Mouse (Mus musculus) CH12.LX (cell line): ENCODE data around the gene Ntsr1. TPM values are rescaled to one million over a fixed set of nuclear protein-coding genes. Genes with fewer than 3 reads are reported as not detected.

ENCODE experiments used
- DNase-seq: peaks from one replicate; pipeline ENCODE4 v3.0.0-alpha.2; 2013; ENCODE audit errors: extremely low read depth
- H3K27ac ChIP-seq: 2 replicates; pipeline ENCODE4 v1.5.1; 2012; ENCODE audit warnings: low read depth, mild to moderate bottlenecking, control low read depth, moderate library complexity; ENCODE audit not compliant: insufficient read depth
- H3K27me3 ChIP-seq: replicated peaks from 2 replicates; pipeline ENCODE3; 2012; ENCODE audit warnings: inconsistent platforms
- H3K36me3 ChIP-seq, 2 experiments: replicated peaks in 1 of 2; 2 replicates each; pipeline versions ENCODE3 to v1.6.1; 2012; ENCODE audit warnings: inconsistent platforms in 1 of 2, low read length in 1 of 2, mild to moderate bottlenecking in 1 of 2, mixed read lengths in 1 of 2, moderate library complexity in 1 of 2; ENCODE audit not compliant: control insufficient read depth in 1 of 2, insufficient read depth in 1 of 2
- H3K4me1 ChIP-seq, 2 experiments: 2 replicates each; pipeline ENCODE4 v1.6.1; 2012; ENCODE audit warnings: inconsistent platforms in 1 of 2, moderate library complexity in 1 of 2; ENCODE audit not compliant: insufficient read depth in 2 of 2, control insufficient read depth in 1 of 2
- H3K4me2 ChIP-seq: 2 replicates; pipeline ENCODE4 v1.6.1; 2012; ENCODE audit warnings: low read depth, mild to moderate bottlenecking, control low read depth; ENCODE audit not compliant: poor library complexity, insufficient read depth, severe bottlenecking
- H3K4me3 ChIP-seq, 3 experiments: fragments of 150-350 bp in 1 of 3; sonication (generic) in 1 of 3; replicated peaks in 1 of 3; 2 replicates each; pipeline versions ENCODE3 to v1.5.1; 2011 to 2012; ENCODE audit warnings: low read depth in 2 of 3, low read length in 2 of 3, mild to moderate bottlenecking in 2 of 3, moderate library complexity in 2 of 3, control low read depth in 1 of 3, improper control_type of control experiment in 1 of 3, inconsistent platforms in 1 of 3, mixed read lengths in 1 of 3; ENCODE audit not compliant: poor library complexity in 1 of 3
- H3K79me2 ChIP-seq: replicated peaks from 2 replicates; pipeline ENCODE4 v1.6.1; 2012; ENCODE audit warnings: mild to moderate bottlenecking, moderate library complexity; ENCODE audit not compliant: control insufficient read depth, poor library complexity, insufficient read depth, severe bottlenecking; ENCODE audit errors: extremely low read depth
- H3K9ac ChIP-seq: 2 replicates; pipeline ENCODE4 v1.6.1; 2012; ENCODE audit warnings: low read depth, mild to moderate bottlenecking, control low read depth, moderate library complexity; ENCODE audit not compliant: insufficient read depth
- H3K9me3 ChIP-seq: replicated peaks from 2 replicates; pipeline ENCODE3; 2012; ENCODE audit warnings: low read length, inconsistent platforms, mixed read lengths
- BHLHE40 ChIP-seq: IDR thresholded peaks from 2 replicates; pipeline ENCODE4 v1.6.1; 2011; ENCODE audit warnings: mild to moderate bottlenecking, low read depth, low read length, improper control_type of control experiment
- EP300 ChIP-seq: IDR thresholded peaks from 2 replicates; pipeline ENCODE4 v1.6.1; 2011; ENCODE audit warnings: low read length, improper control_type of control experiment
- ETS1 ChIP-seq: conservative IDR thresholded peaks from 2 replicates; pipeline ENCODE4 v1.6.1; 2012; ENCODE audit warnings: low read depth, mild to moderate bottlenecking, inconsistent platforms, low read length, improper control_type of control experiment, moderate library complexity
- HCFC1 ChIP-seq: IDR thresholded peaks from 2 replicates; pipeline ENCODE4 v1.6.1; 2012; ENCODE audit warnings: low read depth, mild to moderate bottlenecking, inconsistent platforms, low read length, improper control_type of control experiment
- JUN ChIP-seq: IDR thresholded peaks from 2 replicates; pipeline ENCODE4 v1.6.1; 2011; ENCODE audit warnings: low read depth, mild to moderate bottlenecking, low read length, improper control_type of control experiment, moderate library complexity; ENCODE audit not compliant: insufficient read depth
- JUND ChIP-seq: conservative IDR thresholded peaks from 2 replicates; pipeline ENCODE4 v1.6.1; 2011; ENCODE audit warnings: low read depth, low read length, improper control_type of control experiment
- MAFK ChIP-seq: IDR thresholded peaks from 2 replicates; pipeline ENCODE4 v1.6.1; 2011; ENCODE audit warnings: low read length, improper control_type of control experiment; ENCODE audit not compliant: insufficient replicate concordance
- MAX ChIP-seq: IDR thresholded peaks from 2 replicates; pipeline ENCODE4 v1.6.1; 2011; ENCODE audit warnings: low read length, improper control_type of control experiment
- MEF2A ChIP-seq: IDR thresholded peaks from 2 replicates; pipeline ENCODE4 v1.6.1; 2014; ENCODE audit warnings: low read depth, mild to moderate bottlenecking, inconsistent platforms, low read length, improper control_type of control experiment, borderline replicate concordance
- MXI1 ChIP-seq: IDR thresholded peaks from 2 replicates; pipeline ENCODE4 v1.6.1; 2011; ENCODE audit warnings: mild to moderate bottlenecking, low read depth, low read length, improper control_type of control experiment
- MYC ChIP-seq: IDR thresholded peaks from 2 replicates; pipeline ENCODE4 v1.6.1; 2011; ENCODE audit warnings: low read depth, mild to moderate bottlenecking, improper control_type of control experiment, low read length
- NELFE ChIP-seq: IDR thresholded peaks from 2 replicates; pipeline ENCODE4 v1.6.1; 2011; ENCODE audit warnings: low read depth, low read length, improper control_type of control experiment
- PAX5 ChIP-seq: IDR thresholded peaks from 2 replicates; pipeline ENCODE4 v1.6.1; 2012; ENCODE audit warnings: low read length, inconsistent platforms, mixed read lengths
- POLR2A ChIP-seq: IDR thresholded peaks from 2 replicates; pipeline ENCODE4 v1.6.1; 2011; ENCODE audit warnings: low read depth, mild to moderate bottlenecking, improper control_type of control experiment, low read length
- POLR2AphosphoS2 ChIP-seq: IDR thresholded peaks from 2 replicates; pipeline ENCODE4 v1.6.1; 2011; ENCODE audit warnings: low read depth, low read length, improper control_type of control experiment
- RAD21 ChIP-seq: IDR thresholded peaks from 2 replicates; pipeline ENCODE4 v1.6.1; 2011; ENCODE audit warnings: low read depth, mild to moderate bottlenecking, low read length, improper control_type of control experiment, moderate library complexity
- RCOR1 ChIP-seq: conservative IDR thresholded peaks from 2 replicates; pipeline ENCODE4 v1.6.1; 2012; ENCODE audit warnings: low read depth, mild to moderate bottlenecking, inconsistent platforms, low read length, improper control_type of control experiment
- SIN3A ChIP-seq: IDR thresholded peaks from 2 replicates; pipeline ENCODE4 v1.6.1; 2012; ENCODE audit warnings: low read length, improper control_type of control experiment, inconsistent platforms
- SMC3 ChIP-seq: IDR thresholded peaks from 2 replicates; pipeline ENCODE4 v1.6.1; 2011; ENCODE audit warnings: low read depth, low read length, improper control_type of control experiment
- TBP ChIP-seq: conservative IDR thresholded peaks from 2 replicates; pipeline ENCODE4 v1.6.1; 2011; ENCODE audit warnings: low read depth, low read length, improper control_type of control experiment
- UBTF ChIP-seq: IDR thresholded peaks from 2 replicates; pipeline ENCODE4 v1.6.1; 2012; ENCODE audit warnings: low read depth, mild to moderate bottlenecking, inconsistent platforms, low read length, improper control_type of control experiment, moderate library complexity
- USF1 ChIP-seq: IDR thresholded peaks from 2 replicates; pipeline ENCODE4 v1.6.1; 2014; ENCODE audit warnings: low read depth, mild to moderate bottlenecking, inconsistent platforms, low read length, improper control_type of control experiment
- ZC3H11A ChIP-seq: IDR thresholded peaks from 2 replicates; pipeline ENCODE4 v1.6.1; 2012; ENCODE audit warnings: low read depth, mild to moderate bottlenecking, inconsistent platforms, low read length, improper control_type of control experiment
- ZKSCAN1 ChIP-seq: IDR thresholded peaks from 2 replicates; pipeline ENCODE4 v1.6.1; 2012; ENCODE audit warnings: low read depth, inconsistent platforms, low read length, improper control_type of control experiment, borderline replicate concordance
- ZMIZ1 ChIP-seq: IDR thresholded peaks from 2 replicates; pipeline ENCODE4 v1.6.1; 2012; ENCODE audit warnings: low read depth, mild to moderate bottlenecking, inconsistent platforms, low read length, improper control_type of control experiment
- ZNF384 ChIP-seq: IDR thresholded peaks from 2 replicates; pipeline ENCODE4 v1.6.1; 2012; ENCODE audit warnings: low read depth, low read length, improper control_type of control experiment, inconsistent platforms
- dilution Hi-C: fragments of 300-500 bp; cut with MboI; formaldehyde crosslinking; loops from 2 replicates; pipeline ENCODE4 v1.14.3; 2020; ENCODE audit warnings: low sequenced_read_pairs; ENCODE audit not compliant: extremely low pct_unique_long_range_greater_than_20kb, extremely low pct_ligation_motif_present
- in situ Hi-C: fragments of 300-500 bp; cut with MboI; formaldehyde crosslinking; loops from 3 replicates; pipeline ENCODE4 v1.14.3; 2019; ENCODE audit warnings: low sequenced_read_pairs, low pct_ligation_motif_present, low pct_unique_long_range_greater_than_20kb, mixed read lengths
- polyA plus RNA-seq: library from polyadenylated mRNA; unstranded; fragments of >175 nt; gene quantifications from 2 replicates; pipeline ENCODE4 v1.2.1, GENCODE M21; 2012; ENCODE audit warnings: low read depth; ENCODE audit not compliant: insufficient read length
- total RNA-seq, 2 experiments: library from RNA; depleted of rRNA; stranded (reverse); fragments of 300-350 nt in 1 of 2; fragments of >200 nt in 1 of 2; gene quantifications; 2 replicates each; pipeline ENCODE4 v1.2.3; 2012 to 2014

The Ntsr1 gene
- total and polyA plus RNA-seq, 3 experiments, result not detected

- dilution Hi-C loops, result no loop called here
- in situ Hi-C loops, result no loop called here
- TF ChIP-seq PAX5 (no peak), USF1 (no peak), MAFK (no peak), ETS1 (no peak), JUN (no peak), POLR2A (no peak), MXI1 (no peak), ZNF384 (no peak), ZMIZ1 (no peak), RCOR1 (no peak), POLR2AphosphoS2 (no peak), UBTF (no peak), SMC3 (no peak)
These were observed 32.7 kb downstream of the Ntsr1 start for GRCm38 (mm10) chr2:180532386-180532995.

GRCm38 (mm10) chr2:180533237-180533636 is 33.5 kb downstream of the Ntsr1 start:
- Histone ChIP-seq H3K4me1 (peaks cover 3 to 5% of the 10 kb centered on the region in 2 experiments), H3K9ac (no peak overlapping the region), H3K36me3 (no peaks in the 10 kb centered on the region), H3K4me3 (no peak overlapping the region), H3K4me2 (no peak overlapping the region), H3K27ac (no peak overlapping the region), H3K9me3 (no peaks in the 10 kb centered on the region), H3K27me3 (peaks cover 33% of the 10 kb centered on the region), H3K79me2 (no peaks in the 10 kb centered on the region)
- in situ Hi-C loops, result no loop called here
- TF ChIP-seq PAX5, result no peak
- no peak for TF ChIP-seq NELFE
- TF ChIP-seq ZC3H11A, result no peak
- no peak for DNase-seq
- dilution Hi-C loops, result no loop called here

More at GRCm38 (mm10) chr2:180532386-180532995, 32.7 kb downstream of the Ntsr1 start:
- H3K4me3 ChIP-seq, result no peak overlapping the region
- H3K27ac ChIP-seq, result no peak overlapping the region
- DNase-seq, result no peak
- H3K4me2 ChIP-seq, result no peak overlapping the region
- H3K27me3 ChIP-seq, result peaks cover 39% of the 10 kb centered on the region
- H3K9ac ChIP-seq, result no peak overlapping the region
- H3K79me2 ChIP-seq, result no peaks in the 10 kb centered on the region
- no peaks in the 10 kb centered on the region; a peak in 1 of 4 replicates for H3K4me1 ChIP-seq
- no peaks in the 10 kb centered on the region for H3K9me3 ChIP-seq
- no peaks in the 10 kb centered on the region for H3K36me3 ChIP-seq

- dilution Hi-C loops (no loop called here), in situ Hi-C loops (no loop called here)
- no peaks in the 10 kb centered on the region for H3K79me2 ChIP-seq
- no peak for DNase-seq
- H3K36me3 ChIP-seq, result no peaks in the 10 kb centered on the region
- peaks cover 0 to 4% of the 10 kb centered on the region in 2 experiments; a peak in 1 of 4 replicates for H3K4me1 ChIP-seq
- no peaks in the 10 kb centered on the region for H3K9me3 ChIP-seq
- H3K27ac ChIP-seq, result no peak overlapping the region
- no peak overlapping the region for H3K9ac ChIP-seq
- H3K4me3 ChIP-seq, result no peak overlapping the region
- no peak overlapping the region for H3K4me2 ChIP-seq
- peaks cover 12% of the 10 kb centered on the region for H3K27me3 ChIP-seq
- no peak for TF ChIP-seq ETS1
- no peak for TF ChIP-seq ZMIZ1
- no peak for TF ChIP-seq UBTF
- TF ChIP-seq SIN3A, result no peak
- no peak for TF ChIP-seq MAX
- no peak for TF ChIP-seq ZC3H11A
- no peak for TF ChIP-seq HCFC1
- no peak for TF ChIP-seq BHLHE40
- no peak for TF ChIP-seq ZKSCAN1
- TF ChIP-seq TBP, result no peak
- TF ChIP-seq EP300, result no peak
- no peak for TF ChIP-seq MEF2A
- no peak for TF ChIP-seq MYC
- no peak for TF ChIP-seq RAD21
- no peak for TF ChIP-seq JUND
- TF ChIP-seq POLR2A, result no peak
- TF ChIP-seq MAFK, result no peak
- no peak for TF ChIP-seq ZNF384
These were observed 43.9 kb downstream of the Ntsr1 start for GRCm38 (mm10) chr2:180543675-180544074.
